Mouse (Mus musculus) hindbrain, postnatal 0 days (tissue): ENCODE data around the gene Gm6460. TPM values are rescaled to one million over a fixed set of nuclear protein-coding genes. Genes with fewer than 3 reads are reported as not detected.
"Not testable (repeated sequence)": the region's sequence is repeated elsewhere in the genome, so short reads cannot be mapped to it uniquely, and the experiment has no call there.

Experiments used
- ATAC-seq: fragments of 200-750 bp; cut with Nextera tagmentation; 2 replicates; pipeline ENCODE4 v1.8.0; 2017; ENCODE audit warnings: mild to moderate bottlenecking, moderate TSS enrichment, moderate library complexity
- DNase-seq: peaks from one replicate; pipeline ENCODE4 v3.0.0-alpha.2; 2015; ENCODE audit warnings: low spot score
- H3K27ac ChIP-seq: fragments of 300-500 bp; sonication (generic); 2 replicates; pipeline ENCODE4 v1.5.1; 2014; ENCODE audit warnings: mild to moderate bottlenecking
- H3K27me3 ChIP-seq: fragments of 300-500 bp; sonication (generic); 2 replicates; pipeline ENCODE4 v1.6.1; 2014; ENCODE audit warnings: low read length, mixed read lengths; ENCODE audit not compliant: insufficient read depth
- H3K36me3 ChIP-seq: fragments of 300-500 bp; sonication (generic); 2 replicates; pipeline ENCODE4 v1.6.1; 2014; ENCODE audit warnings: low read length, mixed read lengths; ENCODE audit not compliant: insufficient read depth
- H3K4me1 ChIP-seq: fragments of 300-500 bp; sonication (generic); 2 replicates; pipeline ENCODE4 v1.6.1; 2014; ENCODE audit warnings: antibody characterized with exemption, low read length, mixed read lengths; ENCODE audit not compliant: insufficient read depth
- H3K4me2 ChIP-seq: fragments of 300-500 bp; sonication (generic); 2 replicates; pipeline ENCODE4 v1.6.1; 2014; ENCODE audit warnings: low read depth, mild to moderate bottlenecking, low read length, moderate library complexity, mixed read lengths
- H3K4me3 ChIP-seq: fragments of 300-500 bp; sonication (generic); 2 replicates; pipeline ENCODE4 v1.5.1; 2014; ENCODE audit warnings: low read length
- H3K9ac ChIP-seq: fragments of 300-500 bp; sonication (generic); replicated peaks from 2 replicates; pipeline ENCODE4 v1.6.1; 2014; ENCODE audit warnings: mild to moderate bottlenecking, low read length, moderate library complexity, mixed read lengths
- H3K9me3 ChIP-seq: fragments of 300-500 bp; sonication (generic); 2 replicates; pipeline ENCODE4 v1.6.1; 2016; ENCODE audit warnings: low read length, mixed read lengths
- WGBS: fragments of 180-500 bp; shearing (Covaris S2); extraction: QIAGEN DNeasy Blood & Tissue Kit; methylation state at CpG from one replicate; pipeline ENCODE4 v1.1.7; 2014; 5-methylcytosine and 5-hydroxymethylcytosine counted together
- polyA plus RNA-seq: library from polyadenylated mRNA; unstranded; fragments of >200 nt; fragmentation: Nextera tagmentation; extraction: Ambion mirVana; gene quantifications from 2 replicates; pipeline ENCODE4 v1.2.1, GENCODE M21; 2015
- total RNA-seq: library from RNA; depleted of rRNA; stranded (reverse); fragments of >200 nt; gene quantifications from 2 replicates; pipeline ENCODE4 v1.2.3, GENCODE M21; 2014; rRNA removed

Gm6460 gene
- total RNA-seq, result not detected in 2 replicates
- not detected in 2 replicates for polyA plus RNA-seq

DNA sequence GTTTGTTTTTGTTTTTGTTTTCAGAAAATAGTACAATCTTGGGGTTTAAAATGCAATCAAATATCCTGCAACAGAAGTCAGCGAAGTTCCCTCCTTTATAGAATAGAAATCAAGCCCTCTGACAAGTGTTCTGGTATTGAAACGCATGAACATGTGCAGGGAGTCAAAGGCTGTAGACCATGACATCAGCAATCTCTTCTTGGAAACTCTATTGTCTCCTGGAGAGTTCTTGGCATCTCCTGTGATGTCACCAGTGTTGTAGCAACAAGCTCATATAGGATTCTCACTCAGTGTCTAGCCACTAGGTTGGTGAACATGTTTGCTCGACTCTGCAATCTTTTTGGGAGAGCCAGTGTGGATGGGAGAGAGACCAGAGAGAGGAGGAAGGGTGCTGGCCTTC, at the start of gene Gm6460:
Gene Gm6460 (plus strand): TSS at position 301 of the 400 bp plus-strand sequence.
- not testable (repeated sequence) for ATAC-seq, H3K4me3 ChIP-seq, H3K27me3 ChIP-seq, H3K9ac ChIP-seq, DNase-seq, H3K9me3 ChIP-seq, H3K27ac ChIP-seq, H3K36me3 ChIP-seq, H3K4me1 ChIP-seq, H3K4me2 ChIP-seq
- no CpG with 5 or more reads among the region's 3 CpGs for WGBS

Other genes starting within 250 kb of the Gm6460 start
- gene Gm8897, start 178.5 kb upstream of the Gm6460 start, total RNA-seq, result not detected in 2 replicates
- not detected in 2 replicates for gene Gm8897, start 178.5 kb upstream of the Gm6460 start, polyA plus RNA-seq
- gene Gm8906, start 92.2 kb upstream of the Gm6460 start, total RNA-seq, result not detected in 2 replicates
- gene Gm8906, start 92.2 kb upstream of the Gm6460 start, polyA plus RNA-seq, result not detected in 2 replicates
- gene Gm8922, start 87.0 kb downstream of the Gm6460 start, total RNA-seq, result not detected in 2 replicates
- not detected in 2 replicates for gene Gm8922, start 87.0 kb downstream of the Gm6460 start, polyA plus RNA-seq
- not detected in 2 replicates for gene Gm8926, start 175.6 kb downstream of the Gm6460 start, total RNA-seq
- not detected in 2 replicates for gene Gm8926, start 175.6 kb downstream of the Gm6460 start, polyA plus RNA-seq